Mouse (Mus musculus) heart, embryonic 10.5 days (tissue): ENCODE data around the gene Eif4g2. TPM values are rescaled to one million over a fixed set of nuclear protein-coding genes. Genes with fewer than 3 reads are reported as not detected.
A peak's percentile ranks its signal among the peaks of the same experiment; 100 is the strongest.

Experiments
- DNase-seq: peaks from one replicate; pipeline ENCODE4 v3.0.0-alpha.2; 2017; ENCODE audit warnings: low spot score
- H3K27ac ChIP-seq: fragments of 300-500 bp; sonication (generic); 2 replicates; pipeline ENCODE4 v1.5.1; 2016; ENCODE audit warnings: mild to moderate bottlenecking
- H3K27me3 ChIP-seq: fragments of 300-500 bp; sonication (generic); 2 replicates; pipeline ENCODE4 v1.6.1; 2016; ENCODE audit warnings: mild to moderate bottlenecking; ENCODE audit not compliant: poor library complexity, insufficient read depth, severe bottlenecking
- H3K36me3 ChIP-seq: fragments of 300-500 bp; sonication (generic); 2 replicates; pipeline ENCODE4 v1.6.1; 2016; ENCODE audit warnings: mild to moderate bottlenecking, moderate library complexity
- H3K4me1 ChIP-seq: fragments of 300-500 bp; sonication (generic); 2 replicates; pipeline ENCODE4 v1.6.1; 2016; ENCODE audit warnings: mild to moderate bottlenecking
- H3K4me3 ChIP-seq: fragments of 300-500 bp; sonication (generic); 2 replicates; pipeline ENCODE4 v1.5.1; 2016; ENCODE audit warnings: mild to moderate bottlenecking, moderate library complexity
- H3K9me3 ChIP-seq: fragments of 300-500 bp; sonication (generic); 2 replicates; pipeline ENCODE4 v1.6.1; 2016; ENCODE audit warnings: mild to moderate bottlenecking, moderate library complexity
- WGBS: fragments of 180-500 bp; shearing (Covaris S2); methylation state at CpG from one replicate; pipeline ENCODE4 v1.1.7; 2016; 5-methylcytosine and 5-hydroxymethylcytosine counted together
- polyA plus RNA-seq: library from polyadenylated mRNA; unstranded; fragments of >200 nt; fragmentation: Nextera tagmentation; extraction: Ambion mirVana; gene quantifications from 2 replicates; pipeline ENCODE4 v1.2.1, GENCODE M21; 2016

Gene Eif4g2
- polyA plus RNA-seq, result 914 and 925 TPM in 2 replicates

DNA sequence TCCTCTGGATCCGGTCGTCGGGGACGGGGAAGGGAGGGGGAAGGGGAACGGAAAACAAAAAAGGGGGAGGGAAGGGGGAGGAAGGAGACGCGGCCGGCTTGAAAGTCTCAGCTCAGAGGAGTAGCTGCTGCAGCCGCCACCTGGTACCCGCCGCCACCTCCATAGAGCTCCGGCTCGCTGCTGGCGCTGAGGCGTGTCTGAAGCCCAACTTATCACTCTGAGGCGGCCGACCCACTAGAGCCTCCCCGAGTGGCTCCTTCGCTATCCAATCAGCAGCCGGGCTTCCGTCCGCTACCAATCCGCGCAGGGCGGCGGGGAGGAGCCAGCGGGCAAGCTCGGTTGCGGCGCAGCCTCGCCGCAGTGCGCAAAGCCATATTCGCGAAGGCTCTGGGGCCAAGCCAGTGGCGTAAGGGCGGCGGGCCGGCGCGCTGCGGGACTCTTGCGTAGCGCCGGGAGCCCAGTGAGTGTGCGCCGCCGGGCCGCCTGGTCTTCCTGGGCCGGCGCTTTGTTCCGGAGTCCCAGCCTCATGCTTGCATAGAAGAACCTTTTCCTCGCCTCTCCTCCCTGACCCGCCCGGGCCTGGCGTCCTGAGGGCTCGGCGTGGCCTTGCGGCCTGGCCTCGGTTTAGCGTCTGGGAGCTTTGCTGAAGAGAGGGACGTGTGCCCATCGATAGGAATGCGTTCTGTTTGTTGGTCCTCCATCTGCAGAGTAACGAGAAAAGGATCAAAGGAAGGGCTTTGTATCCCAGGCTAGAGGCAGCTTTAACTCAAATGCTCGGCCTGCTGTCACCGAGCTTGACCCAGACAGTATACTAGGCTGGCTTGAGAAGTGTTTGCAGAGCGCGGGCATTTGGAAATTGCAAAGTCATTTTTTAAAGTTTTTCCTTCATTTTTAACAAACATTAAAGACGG is at the start of gene Eif4g2:
TSS of gene Eif4g2 (minus strand) at position 209 of the 911 bp plus-strand sequence.
- WGBS, result under 1% methylated on average over 70 of the region's 70 CpGs
- H3K27ac ChIP-seq, result peak within 1 kb of the TSS; percentile 98
- peak; percentile 100 for DNase-seq

DNA sequence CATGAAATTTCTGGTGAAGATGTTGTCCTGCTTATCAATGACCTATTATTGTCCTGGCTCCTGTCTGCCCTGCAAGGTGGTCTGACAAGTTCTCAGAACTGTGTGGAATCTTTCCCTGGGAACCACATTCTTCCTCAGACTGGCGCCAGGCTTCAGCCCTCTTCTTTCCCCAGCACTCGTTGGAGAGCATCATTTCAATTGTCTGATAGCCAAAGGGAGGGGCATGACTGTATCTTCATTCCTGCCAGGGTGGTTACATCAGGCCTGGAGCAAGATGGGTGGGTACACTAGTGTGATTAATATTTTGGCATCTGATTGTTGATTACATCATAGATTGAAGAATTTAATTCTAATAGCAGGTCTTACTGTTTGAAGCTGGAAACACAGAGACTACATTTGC is 49.8 kb upstream of the Eif4g2 start:
- Histone ChIP-seq H3K27ac (no peak overlapping the region), H3K9me3 (no peaks in the 10 kb centered on the region), H3K4me3 (no peak overlapping the region), H3K4me1 (peaks cover 11% of the 10 kb centered on the region), H3K27me3 (no peaks in the 10 kb centered on the region), H3K36me3 (no peaks in the 10 kb centered on the region)
- no peak for DNase-seq
- WGBS, result 37% methylated on average over 2 of the region's 2 CpGs

More for the DNA sequence above, at the start of gene Eif4g2:
- Histone ChIP-seq H3K4me3 (peak within 1 kb of the TSS; percentile 89), H3K4me1 (peaks cover 5% of the 10 kb centered on the region; the same call in 1 of the 2 replicates), H3K27me3 (no peaks in the 10 kb centered on the region), H3K9me3 (no peaks in the 10 kb centered on the region), H3K36me3 (peaks cover 36% of the 10 kb centered on the region)

- H3K4me1 ChIP-seq, result peaks cover 10% of the 10 kb centered on the region; the same call in 1 of the 2 replicates
- H3K9me3 ChIP-seq, result no peaks in the 10 kb centered on the region
- no peaks in the 10 kb centered on the region for H3K36me3 ChIP-seq
- no peaks in the 10 kb centered on the region for H3K27me3 ChIP-seq
- H3K27ac ChIP-seq, result no peak overlapping the region
- DNase-seq, result no peak
- no peak overlapping the region for H3K4me3 ChIP-seq
- 69% methylated on average over 3 of the region's 3 CpGs for WGBS
Observed at GRCm38 (mm10) chr7:111126636-111127395, 44.0 kb upstream of the Eif4g2 start.

- 95% methylated on average over 2 of the region's 2 CpGs for WGBS
- DNase-seq, result no peak
- no peak overlapping the region for H3K4me3 ChIP-seq
- peaks cover 17% of the 10 kb centered on the region; the same call in 1 of the 2 replicates for H3K4me1 ChIP-seq
- no peaks in the 10 kb centered on the region for H3K9me3 ChIP-seq
- H3K27ac ChIP-seq, result no peak overlapping the region
- no peaks in the 10 kb centered on the region for H3K27me3 ChIP-seq
- no peaks in the 10 kb centered on the region for H3K36me3 ChIP-seq
Observed at GRCm38 (mm10) chr7:111123761-111124546, 41.1 kb upstream of the Eif4g2 start.

DNA sequence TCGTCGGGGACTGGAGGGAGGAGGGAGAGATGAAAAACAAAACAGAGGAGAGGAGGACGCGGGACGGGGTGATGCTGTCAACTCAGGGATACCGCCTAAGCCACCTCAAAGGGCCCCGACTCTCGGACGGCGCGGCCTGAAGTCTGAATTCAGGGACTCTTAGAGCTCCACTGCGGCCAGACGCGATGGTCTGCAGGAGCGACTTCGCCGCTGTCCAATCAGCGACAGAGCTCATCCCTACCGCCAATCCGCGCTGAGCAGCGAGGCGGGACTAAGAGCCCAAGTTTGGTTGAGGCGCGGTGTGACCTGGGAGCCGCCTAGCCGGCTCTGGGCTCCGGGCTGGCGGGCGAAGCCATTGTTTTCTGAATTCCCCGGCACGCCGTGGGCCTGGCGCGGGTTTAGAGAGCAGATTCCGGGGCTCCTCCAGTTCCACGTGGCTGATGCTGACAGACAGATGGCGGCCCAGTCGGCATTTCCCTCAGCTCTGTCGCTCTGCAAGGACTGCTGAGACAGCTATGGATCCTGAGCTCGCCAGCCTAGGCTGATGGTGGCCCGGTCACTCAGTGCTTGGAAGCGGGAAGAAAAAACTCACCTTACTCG is 39.8 kb upstream of the Eif4g2 start:
- under 1% methylated on average over 44 of the region's 44 CpGs for WGBS
- Histone ChIP-seq H3K27ac (peak overlapping the region; percentile 97), H3K9me3 (no peaks in the 10 kb centered on the region), H3K36me3 (no peaks in the 10 kb centered on the region; the same call in 1 of the 2 replicates), H3K4me1 (peaks cover 17% of the 10 kb centered on the region; the same call in 1 of the 2 replicates), H3K27me3 (no peaks in the 10 kb centered on the region), H3K4me3 (peak overlapping the region; percentile 72)
- DNase-seq, result peak; percentile 98

DNA sequence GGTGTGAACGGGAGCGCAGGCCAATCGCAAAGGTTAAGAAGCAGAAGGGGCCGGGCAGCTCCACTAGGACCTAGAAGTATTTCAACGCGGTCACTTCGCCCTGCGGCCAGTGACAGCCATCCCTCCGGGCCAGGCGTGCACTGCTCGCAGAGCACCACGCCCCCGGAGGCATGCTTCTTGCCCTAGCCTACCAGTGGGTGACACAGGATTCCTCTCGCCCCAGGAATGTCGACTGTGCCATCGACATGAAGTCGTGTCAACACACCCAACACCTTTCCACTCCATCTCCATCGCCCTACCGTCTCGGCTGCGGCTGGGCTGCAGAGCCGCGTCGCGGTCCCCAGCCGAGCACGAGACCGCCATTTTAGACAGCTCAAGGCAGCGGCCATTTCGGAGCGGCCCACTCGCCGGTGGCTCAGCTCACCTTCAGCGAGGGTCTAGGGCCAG is 39.3 kb upstream of the Eif4g2 start:
- no peaks in the 10 kb centered on the region for H3K27me3 ChIP-seq
- H3K4me1 ChIP-seq, result peaks cover 17% of the 10 kb centered on the region; the same call in 1 of the 2 replicates
- peak; percentile 94 for DNase-seq
- H3K4me3 ChIP-seq, result peak overlapping the region; percentile 72
- no peaks in the 10 kb centered on the region for H3K9me3 ChIP-seq
- no peaks in the 10 kb centered on the region; the same call in 1 of the 2 replicates for H3K36me3 ChIP-seq
- H3K27ac ChIP-seq, result peak overlapping the region; percentile 97
- under 1% methylated on average over 34 of the region's 34 CpGs for WGBS

GRCm38 (mm10) chr7:111121522-111121921 is 38.7 kb upstream of the Eif4g2 start:
- Histone ChIP-seq H3K27ac (peak overlapping the region; percentile 97), H3K4me1 (peaks cover 17% of the 10 kb centered on the region; the same call in 1 of the 2 replicates), H3K36me3 (no peaks in the 10 kb centered on the region; the same call in 1 of the 2 replicates), H3K9me3 (no peaks in the 10 kb centered on the region), H3K4me3 (peak overlapping the region; percentile 72), H3K27me3 (no peaks in the 10 kb centered on the region)
- no peak for DNase-seq
- 54% methylated on average over 9 of the region's 9 CpGs for WGBS

- no peak overlapping the region for H3K27ac ChIP-seq
- DNase-seq, result no peak
- H3K4me3 ChIP-seq, result no peak overlapping the region
- 57% methylated on average over 2 of the region's 2 CpGs for WGBS
- H3K9me3 ChIP-seq, result no peaks in the 10 kb centered on the region
- H3K36me3 ChIP-seq, result peaks cover 8% of the 10 kb centered on the region; the same call in 1 of the 2 replicates
- H3K27me3 ChIP-seq, result no peaks in the 10 kb centered on the region
- no peaks in the 10 kb centered on the region for H3K4me1 ChIP-seq
Observed at GRCm38 (mm10) chr7:111109561-111109960, 26.7 kb upstream of the Eif4g2 start.

- 87% methylated on average over 2 of the region's 2 CpGs for WGBS
- H3K36me3 ChIP-seq, result peaks cover 5% of the 10 kb centered on the region; the same call in 1 of the 2 replicates
- H3K27me3 ChIP-seq, result no peaks in the 10 kb centered on the region
- DNase-seq, result no peak
- no peak overlapping the region for H3K4me3 ChIP-seq
- H3K9me3 ChIP-seq, result no peaks in the 10 kb centered on the region
- no peak overlapping the region for H3K27ac ChIP-seq
- no peaks in the 10 kb centered on the region for H3K4me1 ChIP-seq
Observed at GRCm38 (mm10) chr7:111109161-111109560, 26.3 kb upstream of the Eif4g2 start.

DNA sequence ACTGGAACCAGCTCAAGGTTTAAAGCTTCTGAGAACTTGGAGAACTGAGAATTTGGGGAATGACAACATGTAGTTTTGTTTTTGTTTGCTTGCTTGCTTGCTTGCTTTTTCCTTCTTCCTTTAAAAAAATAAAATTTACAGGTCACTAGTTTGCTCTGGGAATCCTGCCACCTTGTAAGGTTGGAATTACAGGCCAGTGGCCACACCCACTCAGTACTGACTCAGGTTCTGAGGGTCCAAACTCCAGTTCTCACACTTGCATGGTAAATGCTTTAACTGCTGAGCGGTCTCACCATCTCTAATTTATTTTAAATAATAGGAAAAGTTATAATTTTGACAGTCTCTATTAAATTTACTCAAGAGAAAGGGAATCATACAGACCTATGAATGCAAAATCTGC is 15.4 kb upstream of the Eif4g2 start:
- H3K27ac ChIP-seq, result no peak overlapping the region
- no peaks in the 10 kb centered on the region for H3K27me3 ChIP-seq
- 89% methylated on average over 1 of the region's 1 CpGs for WGBS
- H3K4me3 ChIP-seq, result no peak overlapping the region
- DNase-seq, result no peak
- H3K36me3 ChIP-seq, result no peaks in the 10 kb centered on the region
- no peaks in the 10 kb centered on the region for H3K9me3 ChIP-seq
- H3K4me1 ChIP-seq, result no peaks in the 10 kb centered on the region

- Histone ChIP-seq H3K4me3 (no peak overlapping the region), H3K27me3 (no peaks in the 10 kb centered on the region), H3K36me3 (no peaks in the 10 kb centered on the region), H3K9me3 (no peaks in the 10 kb centered on the region), H3K27ac (no peak overlapping the region), H3K4me1 (no peaks in the 10 kb centered on the region)
- DNase-seq, result no peak
- WGBS, result 82% methylated on average over 2 of the region's 2 CpGs
Observed at GRCm38 (mm10) chr7:111095169-111095568, 12.3 kb upstream of the Eif4g2 start.

DNA sequence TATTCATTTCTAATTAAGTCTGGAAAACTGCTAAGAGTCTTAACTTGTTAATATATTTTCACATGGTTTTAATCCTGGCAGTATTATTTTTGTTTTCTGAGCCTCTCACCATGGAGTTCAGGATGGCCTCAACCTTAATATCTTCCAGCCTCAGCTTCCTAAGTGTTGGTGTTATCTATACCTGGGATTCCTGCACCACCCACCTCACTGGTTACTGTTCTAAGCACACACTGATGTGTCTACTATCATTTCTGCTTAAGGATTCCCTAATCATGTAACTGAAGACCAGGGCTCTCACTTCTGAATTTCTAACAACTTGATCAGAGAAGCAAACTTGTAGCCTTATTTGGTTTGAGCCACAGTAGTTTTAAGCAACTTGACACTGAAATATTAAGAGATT is 2.3 kb upstream of the Eif4g2 start:
- Histone ChIP-seq H3K9me3 (no peaks in the 10 kb centered on the region), H3K4me1 (peaks cover 5% of the 10 kb centered on the region; the same call in 1 of the 2 replicates), H3K27me3 (no peaks in the 10 kb centered on the region), H3K27ac (no peak overlapping the region), H3K4me3 (no peak overlapping the region), H3K36me3 (peaks cover 15% of the 10 kb centered on the region)
- no peak for DNase-seq
